Mouse (Mus musculus): ENCODE data around the gene Xaf1.
A peak's percentile ranks its signal among the peaks of the same experiment; 100 is the strongest.
"Not testable (repeated sequence)": the region's sequence is repeated elsewhere in the genome, so short reads cannot be mapped to it uniquely, and the experiment has no call there.

The Xaf1 gene

DNA sequence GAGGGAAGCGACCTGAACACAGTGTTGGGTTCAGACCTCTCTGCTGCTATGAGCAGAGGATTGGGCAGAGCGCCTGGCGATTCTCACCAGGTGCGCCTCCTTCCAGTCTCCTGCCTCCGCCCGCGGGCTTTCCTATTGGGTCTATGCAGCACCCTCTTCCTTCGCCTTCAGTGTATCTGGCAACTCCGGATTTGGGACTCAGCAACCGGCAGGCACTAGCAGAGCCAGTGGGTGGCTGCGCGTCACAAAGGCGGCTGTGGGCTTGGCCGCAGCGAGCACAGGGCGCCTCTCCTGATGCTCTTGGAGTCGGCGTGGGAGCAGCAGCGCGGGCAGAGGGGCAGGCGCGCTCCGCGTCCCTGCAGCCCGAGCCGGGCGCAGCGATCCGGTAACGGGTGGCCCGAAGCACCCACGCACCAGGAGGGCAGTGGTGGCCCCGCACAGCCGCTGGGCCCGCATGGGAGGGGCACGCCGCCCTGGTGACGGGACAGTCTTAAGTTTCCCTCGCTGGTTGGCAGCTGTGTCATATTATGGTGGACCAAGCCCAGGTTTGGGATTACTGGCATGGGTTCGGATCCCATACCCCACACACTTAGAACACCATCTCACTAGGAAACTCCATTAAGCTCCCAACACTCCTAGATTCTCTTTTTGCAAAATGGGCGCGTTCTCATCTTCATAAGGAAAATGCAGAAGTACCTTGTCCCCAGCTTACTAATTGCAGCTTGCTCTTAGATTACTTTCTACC, 12.9 kb downstream of the Xaf1 start, which contains the start of gene Fbxo39:
Gene Fbxo39, plus strand, starts transcription at position 294 of the 745 bp plus-strand sequence.
- no peak for DNase-seq

DNA sequence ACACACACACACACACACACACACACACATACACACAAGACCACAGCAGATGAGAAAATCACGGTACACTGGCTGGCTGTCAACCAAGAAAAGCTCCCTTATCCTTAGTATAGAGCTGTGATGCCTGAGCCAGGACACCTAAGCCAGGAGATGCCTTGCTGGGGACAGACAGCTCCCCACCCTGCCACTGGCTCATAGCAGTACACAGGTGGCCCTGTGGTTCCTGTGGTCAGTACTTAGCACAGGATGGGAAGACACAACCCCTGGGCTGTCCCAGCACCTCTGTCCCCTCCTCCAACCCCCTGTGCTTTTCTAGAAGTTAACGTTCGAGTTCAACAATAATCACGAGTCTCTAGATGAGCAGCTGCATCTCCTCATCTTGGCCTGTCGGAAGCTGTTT, 16.6 kb downstream of the Xaf1 start:
- DNase-seq: no peak

DNA sequence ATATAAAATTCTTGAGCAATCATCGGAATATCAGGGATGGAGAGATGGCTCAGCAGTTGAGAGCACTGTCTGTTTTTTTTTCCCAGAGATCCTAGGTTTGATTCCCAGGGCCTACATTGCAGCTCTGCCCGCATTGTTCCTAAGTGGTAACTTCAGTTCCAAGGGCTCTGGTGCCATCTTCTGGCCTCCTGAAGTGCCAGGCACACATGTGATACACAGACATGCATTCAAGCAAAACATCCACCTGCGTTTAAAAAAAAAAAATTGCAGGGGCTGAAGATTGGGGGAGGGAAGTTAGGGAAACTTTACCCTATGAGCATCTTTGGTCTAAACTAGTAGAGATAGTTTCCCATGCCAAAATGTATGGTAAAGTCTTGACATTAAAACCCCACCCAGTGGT, 23.0 kb downstream of the Xaf1 start:
- no peak for DNase-seq

DNA sequence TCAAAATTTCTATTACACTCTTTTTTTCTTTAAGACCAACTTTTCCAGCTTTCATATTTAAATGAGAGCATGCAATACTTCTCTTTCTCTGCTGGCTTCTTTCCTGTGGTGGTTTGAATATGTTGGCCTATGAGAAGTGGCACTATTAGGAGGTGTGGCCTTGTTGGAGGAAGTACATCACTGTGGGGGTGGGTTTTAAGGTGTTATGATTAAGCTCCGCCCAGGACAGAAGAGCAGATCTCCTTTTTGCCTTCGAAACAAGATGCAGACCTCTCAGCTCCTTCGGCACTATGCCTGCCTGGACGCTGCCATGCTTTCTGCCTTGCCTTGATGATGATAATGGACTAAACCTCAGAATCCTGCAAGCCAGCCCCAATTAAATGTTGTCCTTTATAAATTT, 24.3 kb downstream of the Xaf1 start:
- no peak for DNase-seq

DNA sequence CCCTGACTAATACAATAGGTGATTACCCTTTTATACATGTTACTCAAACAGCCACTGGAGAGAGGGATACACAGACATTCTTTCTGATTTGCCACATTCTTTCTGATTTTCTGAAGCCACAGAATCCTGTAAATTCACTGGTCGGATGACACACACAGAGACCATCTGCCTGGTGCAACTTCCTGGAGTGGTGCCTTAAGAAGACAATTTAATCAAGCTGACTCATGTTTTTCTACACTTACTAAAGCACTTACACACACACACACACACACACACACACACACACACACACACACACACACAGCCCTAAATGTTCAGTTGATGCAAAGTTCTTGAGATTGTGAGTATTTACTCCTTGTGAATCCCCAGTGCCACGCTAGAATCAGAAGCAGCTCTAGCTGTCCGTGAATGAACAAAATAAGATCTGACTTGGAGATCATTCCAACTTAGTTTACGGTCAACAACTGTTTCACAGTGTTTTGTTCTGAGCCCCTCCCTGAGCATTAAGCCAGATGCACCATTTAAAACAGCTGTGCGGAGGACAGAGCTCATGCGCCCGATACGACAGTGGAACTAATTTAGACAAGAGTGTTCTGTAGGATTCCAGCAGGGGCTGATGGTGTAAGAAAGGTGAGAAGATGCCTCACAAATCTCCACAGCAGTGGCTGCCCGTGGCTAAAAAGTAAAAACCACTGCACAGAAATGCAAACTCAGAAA, 31.7 kb downstream of the Xaf1 start:
- no peak for DNase-seq

DNA sequence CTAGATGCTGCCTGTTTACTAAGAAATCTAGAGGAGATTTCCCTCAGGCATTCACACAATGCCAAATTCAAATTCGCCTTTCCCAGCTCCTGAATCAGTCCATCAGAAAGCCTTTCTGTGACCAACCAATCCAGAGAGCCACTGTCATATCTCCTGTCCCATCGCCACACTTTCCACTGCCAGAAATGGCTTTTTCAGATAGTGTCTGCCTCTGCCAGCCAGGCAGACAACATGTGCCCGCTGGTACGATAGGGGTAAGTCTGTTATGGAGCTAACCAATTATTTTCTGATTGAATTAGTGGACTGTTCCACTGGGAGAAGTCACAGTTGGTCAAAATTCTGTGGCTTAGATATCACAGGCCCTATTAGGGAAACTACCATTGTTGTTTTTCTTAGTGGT, 33.2 kb downstream of the Xaf1 start:
- DNase-seq: no peak

DNA sequence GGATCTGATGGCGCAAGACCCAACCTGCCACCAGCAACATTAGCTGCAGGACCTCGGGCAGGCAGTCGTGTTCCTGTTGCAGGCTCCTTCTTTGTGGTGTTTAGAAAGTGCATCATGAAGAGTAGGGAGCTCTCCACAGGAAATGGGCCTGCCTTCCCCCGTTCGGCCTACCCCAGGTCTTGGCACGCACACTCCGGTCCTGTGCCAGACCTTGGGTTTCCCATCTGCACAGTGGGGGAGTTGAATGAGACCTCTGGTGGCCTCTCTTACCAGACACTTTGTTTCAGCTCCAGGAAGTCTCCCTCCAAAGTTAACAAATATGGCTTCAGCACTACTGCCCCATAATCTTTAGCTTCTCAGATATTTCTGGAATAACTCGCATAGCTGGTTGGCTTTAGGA, 35.3 kb downstream of the Xaf1 start:
- no peak for DNase-seq

DNA sequence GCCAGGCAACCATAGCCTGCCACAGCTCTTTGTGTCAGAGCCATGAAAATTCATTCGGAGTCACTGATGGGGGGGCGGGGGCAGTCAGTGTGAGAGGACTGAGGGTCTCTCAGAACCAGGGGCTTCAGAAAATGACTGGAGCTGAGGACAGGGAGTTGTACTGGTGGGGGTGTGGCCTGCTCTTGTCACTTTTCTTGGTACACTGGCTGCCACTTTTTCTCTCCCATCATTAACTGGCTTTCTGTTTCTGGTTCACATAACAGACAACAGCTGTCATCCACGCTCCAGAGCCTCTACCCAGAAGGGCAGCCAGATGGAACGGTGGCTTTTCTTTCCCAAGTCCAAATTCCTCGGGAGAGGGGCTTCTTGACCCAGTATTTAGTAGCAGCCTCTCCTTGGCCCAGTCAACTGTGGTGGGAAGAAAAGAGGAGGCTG, 37.0 kb downstream of the Xaf1 start:
- DNase-seq: no peak

DNA sequence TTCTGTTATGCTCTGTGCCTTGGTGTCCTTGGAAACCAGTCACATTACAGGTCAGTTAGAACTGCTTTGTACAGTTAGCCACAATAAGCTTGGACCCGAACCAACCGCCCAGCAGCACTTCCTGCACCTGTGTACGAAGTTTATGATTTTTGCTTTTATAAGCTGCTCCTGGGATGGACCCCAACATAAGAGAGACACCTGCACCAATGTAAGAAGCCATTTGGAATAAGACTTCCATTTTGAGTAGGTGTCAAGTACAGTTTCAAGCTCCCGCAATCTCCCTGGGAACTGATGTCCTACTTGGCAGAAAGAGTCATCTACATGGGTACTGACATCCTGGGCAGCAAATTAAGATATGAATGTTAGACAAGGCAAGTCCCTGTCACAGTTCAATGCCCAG, 38.3 kb downstream of the Xaf1 start:
- no peak for DNase-seq

DNA sequence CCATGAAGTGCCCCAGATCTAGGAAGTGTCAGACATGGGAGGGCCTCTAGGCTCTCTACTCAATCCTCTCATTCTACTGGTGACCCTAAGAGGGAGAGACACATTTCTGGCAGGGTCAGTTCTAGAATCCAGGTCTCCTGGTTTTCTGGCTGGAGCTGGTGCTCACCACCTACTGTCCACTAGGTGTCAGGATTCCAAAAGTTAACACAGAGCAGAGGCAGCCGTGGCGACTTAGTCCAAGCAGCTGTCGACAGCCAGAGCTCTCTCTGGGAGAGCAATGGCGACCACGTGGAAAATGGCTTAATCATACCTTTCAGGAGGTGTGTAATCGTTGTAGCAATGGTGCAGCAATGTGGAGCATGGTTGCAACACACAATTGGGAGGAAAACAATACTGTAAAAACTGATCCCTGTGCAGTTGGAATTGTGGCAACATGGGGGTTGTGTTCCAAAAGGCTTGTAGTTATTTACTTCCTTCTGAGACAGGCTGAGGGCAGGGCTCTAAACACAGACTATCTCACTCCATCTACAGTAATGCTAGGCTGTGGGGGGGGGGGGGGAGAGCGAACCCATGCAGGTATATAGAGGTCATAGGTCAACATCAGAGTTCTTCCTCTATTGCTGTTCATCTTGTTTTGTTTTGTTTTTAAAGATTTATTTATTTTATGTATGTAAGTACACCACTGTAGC, 41.3 kb downstream of the Xaf1 start:
- peak; percentile 41 for DNase-seq

DNA sequence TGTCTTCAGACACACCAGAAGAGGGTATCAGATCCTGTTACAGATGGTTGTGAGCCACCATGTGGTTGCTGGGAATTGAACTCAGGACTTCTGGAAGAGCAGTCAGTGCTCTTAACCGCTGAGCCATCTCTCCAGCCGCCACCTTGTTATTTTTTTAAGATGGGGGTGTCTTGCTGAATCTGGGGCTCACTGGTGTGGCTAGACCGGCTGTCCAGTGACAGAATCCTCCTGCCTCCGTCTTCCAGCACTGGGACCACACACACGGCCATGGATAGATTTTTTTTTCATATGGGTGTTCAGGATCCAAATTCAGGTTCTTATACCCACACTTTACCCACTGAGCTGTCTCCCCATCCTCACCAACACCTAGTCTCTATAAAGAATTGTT, 41.8 kb downstream of the Xaf1 start:
- DNase-seq: not testable (repeated sequence)

DNA sequence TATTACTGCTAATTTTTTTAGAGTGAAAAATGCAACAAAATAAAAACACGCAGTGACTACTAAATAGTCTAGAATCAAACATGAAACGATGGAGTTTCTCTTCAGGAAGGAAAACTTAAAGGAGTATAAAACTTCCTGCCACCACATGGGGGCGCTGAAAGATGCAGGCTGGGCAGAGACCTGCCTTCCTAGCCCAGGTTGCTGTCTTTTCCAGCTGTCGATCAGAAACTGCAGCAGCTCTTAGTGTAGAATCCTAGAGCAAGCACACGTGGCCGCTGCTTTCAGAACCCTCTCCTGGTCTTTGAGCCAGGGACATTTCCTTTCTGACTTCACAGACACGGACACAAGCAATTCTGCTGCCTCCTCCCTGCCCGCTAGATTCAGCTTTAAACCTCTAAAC, 42.5 kb downstream of the Xaf1 start:
- no peak for DNase-seq

DNA sequence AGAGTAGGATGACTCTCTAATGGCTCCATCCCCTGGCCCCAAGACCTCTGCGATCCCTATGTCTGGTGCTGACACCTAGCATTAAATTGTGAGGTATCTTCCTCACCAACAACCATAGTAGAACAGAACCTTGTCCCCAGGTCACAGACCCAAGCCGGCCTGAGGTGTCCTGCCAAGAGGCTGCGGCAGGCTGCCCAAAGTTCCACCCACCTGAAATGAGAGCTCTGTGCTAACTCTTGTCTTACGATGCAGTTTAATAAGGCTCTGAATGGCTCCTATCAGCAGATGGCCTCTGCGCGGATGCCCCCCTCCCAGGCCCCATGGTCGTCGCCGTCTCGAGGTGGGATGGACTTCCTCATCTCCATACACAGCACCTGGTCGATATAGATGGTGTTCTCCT, 43.1 kb downstream of the Xaf1 start:
- DNase-seq: no peak

DNA sequence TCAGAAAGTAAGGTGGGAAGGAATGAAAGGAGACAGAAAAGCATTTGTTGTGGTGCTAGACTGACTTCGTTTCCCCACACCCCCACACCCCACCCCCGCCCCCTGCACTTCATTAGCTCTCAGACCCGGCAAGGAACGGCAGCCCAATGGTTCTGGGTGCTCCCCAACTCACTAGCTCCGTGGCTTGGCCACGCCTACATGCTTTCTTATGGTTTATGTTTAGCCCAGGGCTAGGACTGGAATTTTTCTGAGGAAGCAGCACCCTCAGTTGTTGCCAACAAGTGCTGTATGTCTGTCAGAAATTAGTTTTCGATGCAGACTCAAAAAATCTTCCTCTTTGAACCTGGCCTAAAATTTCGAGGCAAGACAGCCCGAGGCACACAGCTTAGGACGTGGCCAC, 47.1 kb downstream of the Xaf1 start:
- no peak for DNase-seq

DNA sequence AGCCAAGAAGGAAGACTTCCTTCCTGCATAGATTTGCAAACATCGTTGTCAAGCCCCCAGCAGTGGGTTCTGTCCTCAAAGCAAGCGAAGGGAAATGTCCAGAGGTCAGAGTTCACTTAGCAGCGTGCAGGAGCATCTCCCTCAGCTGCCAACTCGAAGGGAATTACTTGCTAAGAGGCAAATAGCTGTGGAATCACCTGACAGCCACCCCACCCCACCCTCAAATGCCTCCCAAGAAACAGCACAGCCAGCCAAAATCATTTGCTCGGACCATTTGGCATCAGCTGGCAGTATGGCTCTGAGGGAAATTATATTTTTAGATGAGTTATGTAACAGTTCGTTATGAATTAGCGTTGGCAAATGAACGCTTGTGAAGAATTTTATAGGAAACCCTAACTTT, 47.6 kb downstream of the Xaf1 start:
- peak; percentile 73 for DNase-seq

DNA sequence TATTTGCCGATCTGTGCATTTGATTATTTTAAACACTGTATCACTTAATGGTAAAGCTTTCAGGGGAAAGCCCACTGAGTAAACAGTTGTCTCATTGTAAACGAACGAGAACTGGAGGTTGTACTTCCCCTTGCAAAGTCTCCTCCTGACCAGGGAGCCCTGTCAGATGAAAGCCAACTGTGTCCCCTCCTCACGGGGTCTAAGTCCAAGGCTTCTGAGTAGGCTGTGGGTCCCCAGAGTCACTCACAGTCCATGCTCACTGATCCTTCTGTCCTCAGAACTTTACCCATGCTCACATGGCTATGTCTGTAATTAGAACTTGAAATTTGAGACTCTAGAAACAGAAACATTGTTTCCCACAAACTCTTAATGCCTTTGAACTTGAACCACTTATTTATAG, 48.2 kb downstream of the Xaf1 start:
- DNase-seq: no peak

DNA sequence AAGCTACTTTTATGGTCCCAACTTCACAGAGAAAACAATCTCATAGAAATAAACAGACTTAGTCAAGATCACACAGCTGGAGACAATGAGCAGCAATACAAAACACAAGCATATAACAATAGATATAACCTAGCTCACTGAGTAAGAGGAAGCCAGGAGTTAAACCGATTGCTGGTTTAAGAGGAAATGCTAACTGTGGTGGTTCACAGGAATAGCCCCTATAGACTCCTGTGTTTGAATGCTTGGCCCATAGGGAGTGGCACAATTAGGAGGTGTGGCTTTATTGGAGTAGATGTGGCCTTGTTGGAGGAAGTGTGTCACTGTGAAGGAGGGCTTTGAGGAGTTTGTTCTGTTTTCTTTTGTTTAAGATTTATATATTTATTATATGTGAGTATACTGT, 50.8 kb downstream of the Xaf1 start:
- no peak for DNase-seq

DNA sequence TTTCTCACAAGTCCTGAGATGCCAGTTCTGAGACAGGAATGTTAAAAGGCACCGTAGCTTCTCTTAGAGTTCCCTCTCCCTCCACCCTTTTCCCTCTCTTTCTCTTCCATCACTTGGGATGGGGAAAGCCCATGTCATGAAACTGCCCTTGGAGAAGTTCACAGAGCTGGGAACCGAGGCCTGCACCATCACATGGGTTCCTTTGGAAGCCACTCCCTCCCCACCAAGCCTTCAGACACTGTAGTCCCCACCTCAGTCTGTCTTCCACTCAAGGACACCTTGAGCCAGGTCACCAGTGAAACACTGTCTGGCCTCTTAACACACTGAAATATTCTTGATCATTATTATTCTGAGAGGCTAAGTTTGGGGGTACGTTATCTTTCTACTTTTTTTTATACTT, 51.8 kb downstream of the Xaf1 start:
- no peak for DNase-seq

DNA sequence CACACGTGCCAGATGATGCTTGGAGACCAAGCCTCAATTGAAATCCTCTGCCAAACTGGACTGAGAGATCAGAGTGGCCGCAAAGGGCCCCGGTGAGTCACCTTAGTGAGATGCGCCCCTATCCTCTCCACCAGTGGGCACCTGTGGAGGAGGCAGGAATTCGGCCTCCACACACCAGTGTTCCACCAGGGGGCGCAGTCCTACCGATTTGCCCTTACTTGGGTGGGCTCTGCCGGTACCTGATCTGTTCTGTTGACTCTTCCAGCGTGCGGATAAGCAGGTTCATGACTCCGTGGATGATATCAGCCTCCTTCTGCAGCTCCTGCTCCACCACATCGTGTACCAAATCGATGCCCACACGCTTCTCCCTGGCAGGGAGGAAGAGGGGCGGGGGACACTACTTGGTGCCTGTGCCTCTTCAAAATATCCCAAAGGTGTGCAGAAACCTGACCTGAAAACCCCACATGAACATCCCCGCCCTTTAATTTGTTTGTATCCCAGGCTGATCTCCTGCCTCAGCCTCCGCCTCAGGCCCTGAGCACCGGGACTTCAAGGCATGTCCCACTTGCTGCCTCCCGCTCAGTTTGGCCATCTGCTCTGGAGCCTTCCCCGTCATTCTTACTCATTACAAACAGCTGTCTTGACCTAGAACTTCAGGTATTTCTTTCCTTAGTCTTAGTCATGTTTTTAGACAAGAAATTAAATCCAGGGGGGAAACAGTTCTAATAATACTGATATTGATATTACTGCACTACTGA, 53.7 kb downstream of the Xaf1 start:
- DNase-seq: peak; percentile 20

DNA sequence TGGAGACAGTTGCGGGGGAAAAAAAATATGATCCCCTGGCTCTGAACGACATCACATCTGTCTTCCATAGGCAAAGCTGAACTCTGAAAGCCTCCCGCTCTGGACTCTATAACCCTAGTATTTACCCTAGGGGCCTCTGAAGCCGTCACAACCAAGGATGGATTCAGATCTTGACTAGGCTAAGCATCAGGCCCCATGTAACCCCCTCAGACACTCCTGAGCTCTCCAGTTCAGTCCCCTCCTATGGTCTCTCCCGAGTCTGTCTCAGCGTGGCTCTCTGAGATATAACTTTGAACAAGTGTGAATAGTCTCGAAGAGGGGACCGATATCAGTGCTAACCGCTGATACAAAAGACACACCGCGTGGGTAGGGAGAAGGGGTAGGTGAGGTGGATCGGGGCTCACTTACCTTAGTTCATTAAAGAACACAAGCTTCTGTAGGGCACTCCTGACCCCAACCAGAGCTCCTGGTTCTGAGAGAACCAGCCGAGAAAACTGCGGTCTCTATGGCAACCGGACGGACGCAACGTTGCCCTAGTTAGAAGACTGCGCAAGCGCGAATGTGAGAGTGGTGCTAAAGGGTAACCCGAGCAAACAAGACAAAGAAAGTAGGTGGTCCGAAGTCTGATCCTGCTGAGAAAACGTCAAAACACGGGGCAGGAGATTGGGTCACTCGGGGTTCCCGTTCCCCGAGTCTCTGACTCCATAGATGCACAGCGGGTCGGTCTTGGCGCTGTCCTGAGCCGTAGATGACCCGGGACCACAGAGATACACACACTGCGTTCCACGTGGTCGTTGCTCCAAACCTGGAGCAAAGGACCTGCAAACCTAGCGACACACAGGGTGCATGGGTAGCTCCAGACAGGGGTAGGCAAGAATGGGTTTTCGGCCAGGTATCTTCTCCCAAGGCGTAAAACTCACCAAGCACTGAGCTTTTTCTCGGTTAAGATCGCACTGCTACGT, 60.2 kb downstream of the Xaf1 start:
- DNase-seq: peak; percentile 31

DNA sequence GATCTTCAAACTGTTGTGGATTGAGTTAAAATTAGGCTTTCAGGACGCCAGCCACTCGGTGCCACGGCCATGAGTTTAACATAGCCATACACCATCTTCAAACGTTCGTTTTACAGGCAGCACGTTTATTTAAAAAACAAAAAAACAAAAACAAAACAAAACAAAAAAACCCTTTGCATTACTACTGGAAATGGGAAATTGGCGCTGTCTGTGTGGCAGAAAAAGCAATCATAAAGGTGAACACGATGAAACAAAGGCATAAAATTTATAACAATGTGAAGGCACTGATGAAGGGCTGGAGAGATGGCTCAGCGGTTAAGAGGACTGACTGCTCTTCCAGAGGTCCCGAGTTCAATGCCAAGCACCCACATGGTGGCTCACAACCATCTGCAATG, 60.9 kb downstream of the Xaf1 start, which contains the start of gene Tekt1:
Gene Tekt1, minus strand, starts transcription at position 96 of the 395 bp plus-strand sequence.
- DNase-seq: no peak

Data from cerebellum, adult 11-12 months (tissue).